Mouse (Mus musculus) layer of hippocampus, adult 9-10 months (tissue): Measurements from ENCODE around the gene Snrpd3.
A peak's percentile ranks its signal among the peaks of the same experiment; 100 is the strongest.

Experiments
- DNase-seq: peaks from one replicate; pipeline ENCODE4 v3.0.0; 2022; ENCODE audit warnings: low spot score

Gene Snrpd3

GRCm38 (mm10) chr10:75568029-75568428 is 50.7 kb downstream of the Snrpd3 start:
- no peak for DNase-seq

- no peak for DNase-seq
These were observed 51.1 kb downstream of the Snrpd3 start for GRCm38 (mm10) chr10:75568441-75568840.

- no peak for DNase-seq
These were observed 51.5 kb downstream of the Snrpd3 start for GRCm38 (mm10) chr10:75568851-75569250.

- DNase-seq = no peak
These were observed 53.8 kb downstream of the Snrpd3 start for GRCm38 (mm10) chr10:75570981-75571657.

- no peak for DNase-seq
These were observed 54.6 kb downstream of the Snrpd3 start for GRCm38 (mm10) chr10:75571937-75572336.

GRCm38 (mm10) chr10:75573181-75573580 is 55.8 kb downstream of the Snrpd3 start:
- no peak for DNase-seq

GRCm38 (mm10) chr10:75573965-75574364 is 56.6 kb downstream of the Snrpd3 start:
- DNase-seq = no peak

GRCm38 (mm10) chr10:75579129-75579528 is 61.8 kb downstream of the Snrpd3 start:
- DNase-seq = no peak

- peak; percentile 87 for DNase-seq
These were observed 68.7 kb downstream of the Snrpd3 start for GRCm38 (mm10) chr10:75585876-75586552.

- DNase-seq = no peak
These were observed 69.2 kb downstream of the Snrpd3 start for GRCm38 (mm10) chr10:75586553-75586879.
